Mouse (Mus musculus): ENCODE measurements around the gene Smpdl3b. TPM values are rescaled to one million over a fixed set of nuclear protein-coding genes. Genes with fewer than 3 reads are reported as not detected.

Gene Smpdl3b
- polyA plus RNA-seq (2014; fragmentation: Nextera tagmentation; extraction: Ambion mirVana): 7.8 and 8.4 TPM in 2 replicates

- H3K9ac ChIP-seq: peak within 1 kb of the TSS; percentile 50
- ATAC-seq (ENCODE audit: insufficient read depth): peak; percentile 96
- H3K9me3 ChIP-seq (ENCODE audit: low read depth, low read length): no peaks in the 10 kb centered on the region
These were observed at the start of gene Smpdl3b for GRCm38 (mm10) chr4:132756974-132757373. Gene Smpdl3b, minus strand, starts transcription at chr4:132757252.

GRCm38 (mm10) chr4:132806620-132807191 lies 49.7 kb upstream of the Smpdl3b start:
- Histone ChIP-seq H3K27ac (ENCODE audit: low read depth) (no peak overlapping the region), H3K27me3 (ENCODE audit: insufficient read depth, low read length) (no peaks in the 10 kb centered on the region), H3K4me1 (ENCODE audit: insufficient read depth) (no peaks in the 10 kb centered on the region), H3K9me3 (ENCODE audit: low read depth, low read length) (no peaks in the 10 kb centered on the region), H3K36me3 (ENCODE audit: insufficient read depth) (no peaks in the 10 kb centered on the region), H3K4me2 (no peak overlapping the region), H3K9ac (no peak overlapping the region), H3K4me3 (ENCODE audit: low read depth, low read length) (no peak overlapping the region)
- 82% methylated on average over 7 of the region's 7 CpGs for WGBS
- ATAC-seq (ENCODE audit: insufficient read depth): no peak
- no peak for TF ChIP-seq CTCF (IDR thresholded peaks at IDR 0.05; ENCODE audit: low read depth)
- DNase-seq: no peak

More at GRCm38 (mm10) chr4:132756974-132757373, at the start of gene Smpdl3b:
- Histone ChIP-seq H3K4me2 (peak within 1 kb of the TSS; percentile 90), H3K27me3 (ENCODE audit: insufficient read depth, low read length) (peaks cover 3% of the 10 kb centered on the region; the same call in 1 of the 2 replicates), H3K4me3 (ENCODE audit: low read depth, low read length) (peak within 1 kb of the TSS; percentile 42), H3K36me3 (ENCODE audit: insufficient read depth) (no peaks in the 10 kb centered on the region), H3K4me1 (ENCODE audit: insufficient read depth) (no peaks in the 10 kb centered on the region), H3K27ac (ENCODE audit: low read depth) (no peak within 1 kb of the TSS)
- TF ChIP-seq CTCF (IDR thresholded peaks at IDR 0.05; ENCODE audit: low read depth): peak; percentile 77
- 1% methylated on average over 22 of the region's 22 CpGs for WGBS
- peak; percentile 89 for DNase-seq

GRCm38 (mm10) chr4:132805599-132806197 lies 48.6 kb upstream of the Smpdl3b start:
- Histone ChIP-seq H3K9ac (no peak overlapping the region), H3K4me2 (no peak overlapping the region), H3K4me1 (ENCODE audit: insufficient read depth) (no peaks in the 10 kb centered on the region), H3K27me3 (ENCODE audit: insufficient read depth, low read length) (no peaks in the 10 kb centered on the region), H3K27ac (ENCODE audit: low read depth) (no peak overlapping the region), H3K9me3 (ENCODE audit: low read depth, low read length) (no peaks in the 10 kb centered on the region), H3K4me3 (ENCODE audit: low read depth, low read length) (no peak overlapping the region), H3K36me3 (ENCODE audit: insufficient read depth) (no peaks in the 10 kb centered on the region)
- TF ChIP-seq CTCF (IDR thresholded peaks at IDR 0.05; ENCODE audit: low read depth): no peak
- no peak for ATAC-seq (ENCODE audit: insufficient read depth)
- WGBS: 65% methylated on average over 12 of the region's 12 CpGs
- peak; percentile 68 for DNase-seq

GRCm38 (mm10) chr4:132805146-132805545 lies 48.1 kb upstream of the Smpdl3b start:
- Histone ChIP-seq H3K9ac (no peak overlapping the region), H3K9me3 (ENCODE audit: low read depth, low read length) (no peaks in the 10 kb centered on the region), H3K27ac (ENCODE audit: low read depth) (no peak overlapping the region), H3K36me3 (ENCODE audit: insufficient read depth) (no peaks in the 10 kb centered on the region), H3K4me1 (ENCODE audit: insufficient read depth) (no peaks in the 10 kb centered on the region), H3K4me2 (no peak overlapping the region), H3K4me3 (ENCODE audit: low read depth, low read length) (no peak overlapping the region), H3K27me3 (ENCODE audit: insufficient read depth, low read length) (no peaks in the 10 kb centered on the region)
- TF ChIP-seq CTCF (IDR thresholded peaks at IDR 0.05; ENCODE audit: low read depth): no peak
- ATAC-seq (ENCODE audit: insufficient read depth) (no peak), DNase-seq (no peak)
- WGBS: 77% methylated on average over 5 of the region's 5 CpGs

- no peak for ATAC-seq (ENCODE audit: insufficient read depth)
- Histone ChIP-seq H3K36me3 (ENCODE audit: insufficient read depth) (no peaks in the 10 kb centered on the region), H3K4me3 (ENCODE audit: low read depth, low read length) (no peak overlapping the region), H3K9ac (no peak overlapping the region), H3K9me3 (ENCODE audit: low read depth, low read length) (no peaks in the 10 kb centered on the region), H3K27ac (ENCODE audit: low read depth) (no peak overlapping the region), H3K4me2 (no peak overlapping the region), H3K27me3 (ENCODE audit: insufficient read depth, low read length) (no peaks in the 10 kb centered on the region), H3K4me1 (ENCODE audit: insufficient read depth) (no peaks in the 10 kb centered on the region)
- TF ChIP-seq CTCF (IDR thresholded peaks at IDR 0.05; ENCODE audit: low read depth): no peak
- DNase-seq: no peak
- 86% methylated on average over 6 of the region's 6 CpGs for WGBS
These were observed 47.3 kb upstream of the Smpdl3b start for GRCm38 (mm10) chr4:132804331-132804730.

GRCm38 (mm10) chr4:132803876-132804275 lies 46.8 kb upstream of the Smpdl3b start:
- H3K4me1 ChIP-seq (ENCODE audit: insufficient read depth): no peaks in the 10 kb centered on the region
- no peak for ATAC-seq (ENCODE audit: insufficient read depth)
- H3K9me3 ChIP-seq (ENCODE audit: low read depth, low read length): no peaks in the 10 kb centered on the region
- no peaks in the 10 kb centered on the region for H3K36me3 ChIP-seq (ENCODE audit: insufficient read depth)
- no peak for TF ChIP-seq CTCF (IDR thresholded peaks at IDR 0.05; ENCODE audit: low read depth)
- 96% methylated on average over 7 of the region's 7 CpGs for WGBS
- H3K27ac ChIP-seq (ENCODE audit: low read depth): no peak overlapping the region
- no peak overlapping the region for H3K4me3 ChIP-seq (ENCODE audit: low read depth, low read length)
- H3K9ac ChIP-seq: no peak overlapping the region
- H3K27me3 ChIP-seq (ENCODE audit: insufficient read depth, low read length): no peaks in the 10 kb centered on the region
- no peak for DNase-seq
- H3K4me2 ChIP-seq: no peak overlapping the region

- no peaks in the 10 kb centered on the region for H3K9me3 ChIP-seq (ENCODE audit: low read depth, low read length)
- H3K4me3 ChIP-seq (ENCODE audit: low read depth, low read length): no peak overlapping the region
- H3K9ac ChIP-seq: no peak overlapping the region
- H3K27me3 ChIP-seq (ENCODE audit: insufficient read depth, low read length): no peaks in the 10 kb centered on the region
- ATAC-seq (ENCODE audit: insufficient read depth): no peak
- no peaks in the 10 kb centered on the region for H3K4me1 ChIP-seq (ENCODE audit: insufficient read depth)
- WGBS: 85% methylated on average over 5 of the region's 5 CpGs
- no peak for DNase-seq
- no peak overlapping the region for H3K27ac ChIP-seq (ENCODE audit: low read depth)
- no peak for TF ChIP-seq CTCF (IDR thresholded peaks at IDR 0.05; ENCODE audit: low read depth)
- H3K36me3 ChIP-seq (ENCODE audit: insufficient read depth): no peaks in the 10 kb centered on the region
- H3K4me2 ChIP-seq: no peak overlapping the region
These were observed 46.2 kb upstream of the Smpdl3b start for GRCm38 (mm10) chr4:132803212-132803611.
